Mouse (Mus musculus) urinary bladder, postnatal 4 days (tissue): ENCODE results near the gene Zbtb17.

Experiments
- DNase-seq, 2 experiments: peaks; one replicate each; pipeline ENCODE4 v3.0.0; 2021 to 2022; ENCODE audit warnings: low spot score in 2 of 2

The Zbtb17 gene

GRCm38 (mm10) chr4:141425484-141426479 lies 18.7 kb upstream of the Zbtb17 start:
- DNase-seq = peak in 1 of 2 experiments; percentile 34

GRCm38 (mm10) chr4:141426796-141427745 lies 17.4 kb upstream of the Zbtb17 start:
- no peak for DNase-seq

- no peak for DNase-seq
Observed at GRCm38 (mm10) chr4:141427921-141428320, 16.5 kb upstream of the Zbtb17 start.

GRCm38 (mm10) chr4:141429381-141429780 lies 15.1 kb upstream of the Zbtb17 start:
- DNase-seq = peak in 1 of 2 experiments; percentile 54

- DNase-seq = peak in 1 of 2 experiments; percentile 71
Observed at GRCm38 (mm10) chr4:141429847-141430246, 14.6 kb upstream of the Zbtb17 start.

- DNase-seq = peak in 1 of 2 experiments; percentile 61
Observed at GRCm38 (mm10) chr4:141430997-141431396, 13.5 kb upstream of the Zbtb17 start.

GRCm38 (mm10) chr4:141432666-141433065 lies 11.8 kb upstream of the Zbtb17 start:
- DNase-seq = no peak

- DNase-seq = no peak
Observed at GRCm38 (mm10) chr4:141433191-141433590, 11.3 kb upstream of the Zbtb17 start.

GRCm38 (mm10) chr4:141435974-141436373 lies 8.5 kb upstream of the Zbtb17 start, which contains the start of gene Srarp:
Gene Srarp, minus strand, starts transcription at chr4:141436105.
- DNase-seq = no peak

- no peak for DNase-seq
Observed at GRCm38 (mm10) chr4:141439083-141439803, 5.2 kb upstream of the Zbtb17 start.

GRCm38 (mm10) chr4:141440877-141441276 lies 3.6 kb upstream of the Zbtb17 start:
- no peak for DNase-seq

- DNase-seq = no peak
Observed at GRCm38 (mm10) chr4:141443641-141444429, 619 bp upstream of the Zbtb17 start.

- no peak for DNase-seq
Observed at GRCm38 (mm10) chr4:141445328-141445720, 870 bp downstream of the Zbtb17 start.

- no peak for DNase-seq
Observed at GRCm38 (mm10) chr4:141446211-141446610, 1.8 kb downstream of the Zbtb17 start.

- no peak for DNase-seq
Observed at GRCm38 (mm10) chr4:141451251-141451650, 6.8 kb downstream of the Zbtb17 start.

GRCm38 (mm10) chr4:141451916-141452450 lies 7.5 kb downstream of the Zbtb17 start:
- DNase-seq = no peak

GRCm38 (mm10) chr4:141454581-141455350 lies 10.3 kb downstream of the Zbtb17 start:
- no peak for DNase-seq

GRCm38 (mm10) chr4:141455526-141455925 lies 11.1 kb downstream of the Zbtb17 start:
- DNase-seq = no peak

- DNase-seq = no peak
Observed at GRCm38 (mm10) chr4:141456193-141456938, 11.9 kb downstream of the Zbtb17 start.
